Mouse (Mus musculus): ENCODE measurements at regions not wholly inside any gene's neighbourhood (a gene's known extent, or its start where the extent isn't known, plus 50 kb on each side); places are given as distances from the start of the nearest gene placed in this dataset.

DNA sequence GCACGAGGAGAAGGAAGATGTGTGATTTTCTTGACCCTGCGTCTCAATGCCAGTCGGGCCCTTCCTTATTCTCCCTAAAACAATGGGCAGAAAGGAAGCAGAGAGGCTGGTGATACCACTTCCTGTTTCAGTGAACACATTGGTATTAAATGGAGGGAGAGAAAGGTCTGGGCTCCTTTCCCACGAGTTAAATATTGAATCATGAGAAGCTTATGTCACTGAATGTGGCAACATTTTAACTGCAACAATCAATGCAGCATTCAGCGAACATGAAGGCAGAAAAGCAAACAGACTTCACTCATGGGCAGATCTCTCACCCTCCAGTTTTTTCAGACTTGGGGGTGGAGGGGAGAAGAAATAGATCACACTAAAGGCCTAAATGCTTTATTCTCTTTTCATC is 819.8 kb downstream of the Poteg start:
- no peak overlapping the region for H3K4me3 ChIP-seq (replicated peaks in 1 of 3; ENCODE audit: low read depth in 2 of 3, low read length in 2 of 3, poor library complexity in 1 of 3)
- H3K4me1 ChIP-seq (ENCODE audit: control insufficient read depth in 1 of 2, insufficient read depth in 2 of 2), result no peaks in the 10 kb centered on the region
- H3K79me2 ChIP-seq (replicated peaks; ENCODE audit: control insufficient read depth, extremely low read depth, insufficient read depth, poor library complexity, severe bottlenecking), result no peaks in the 10 kb centered on the region
- TF ChIP-seq SIN3A (IDR thresholded peaks at IDR 0.05; ENCODE audit: low read length) (no peak), USF1 (IDR thresholded peaks at IDR 0.05; ENCODE audit: low read depth, low read length) (no peak), POLR2A (IDR thresholded peaks at IDR 0.05; ENCODE audit: low read depth, low read length) (no peak), TCF12 (IDR thresholded peaks at IDR 0.05; ENCODE audit: low read depth, low read length) (no peak), ETS1 (conservative IDR thresholded peaks at IDR 0.05; ENCODE audit: low read depth, low read length) (no peak), CHD1 (IDR thresholded peaks at IDR 0.05; ENCODE audit: low read depth, low read length) (no peak), MYC (IDR thresholded peaks at IDR 0.05; ENCODE audit: low read depth, low read length) (no peak), KAT2A (IDR thresholded peaks at IDR 0.05; ENCODE audit: insufficient replicate concordance, low read length) (no peak), USF2 (conservative IDR thresholded peaks at IDR 0.05; ENCODE audit: low read depth, low read length) (no peak), TBP (conservative IDR thresholded peaks at IDR 0.05; ENCODE audit: low read depth, low read length) (no peak), ZNF384 (IDR thresholded peaks at IDR 0.05; ENCODE audit: low read depth, low read length) (no peak), SMC3 (IDR thresholded peaks at IDR 0.05; ENCODE audit: low read depth, low read length) (no peak), JUN (IDR thresholded peaks at IDR 0.05; ENCODE audit: insufficient read depth, low read depth, low read length) (no peak)
- dilution Hi-C loops (cut with MboI; ENCODE audit: extremely low pct_ligation_motif_present, extremely low pct_unique_long_range_greater_than_20kb, low sequenced_read_pairs), result no loop called here
- H3K9ac ChIP-seq (ENCODE audit: insufficient read depth, low read depth), result no peak overlapping the region
- no peak overlapping the region for H3K27ac ChIP-seq (ENCODE audit: insufficient read depth, low read depth)
- H3K9me3 ChIP-seq (replicated peaks; ENCODE audit: low read length), result peaks cover 38% of the 10 kb centered on the region
- no peak for DNase-seq (ENCODE audit: extremely low read depth)
- no peaks in the 10 kb centered on the region for H3K36me3 ChIP-seq (replicated peaks in 1 of 2; ENCODE audit: control insufficient read depth in 1 of 2, insufficient read depth in 1 of 2, low read length in 1 of 2)
- in situ Hi-C loops (cut with MboI; ENCODE audit: low pct_ligation_motif_present, low pct_unique_long_range_greater_than_20kb, low sequenced_read_pairs), result no loop called here
- H3K27me3 ChIP-seq (replicated peaks), result no peaks in the 10 kb centered on the region
- no peak overlapping the region for H3K4me2 ChIP-seq (ENCODE audit: insufficient read depth, low read depth, poor library complexity, severe bottlenecking)

GRCm38 (mm10) chr8:28284257-28284656 is 836.8 kb downstream of the Poteg start:
- Histone ChIP-seq H3K4me2 (ENCODE audit: insufficient read depth, low read depth, poor library complexity, severe bottlenecking) (no peak overlapping the region), H3K36me3 (replicated peaks in 1 of 2; ENCODE audit: control insufficient read depth in 1 of 2, insufficient read depth in 1 of 2, low read length in 1 of 2) (no peaks in the 10 kb centered on the region), H3K9ac (ENCODE audit: insufficient read depth, low read depth) (no peak overlapping the region), H3K27me3 (replicated peaks) (no peaks in the 10 kb centered on the region), H3K9me3 (replicated peaks; ENCODE audit: low read length) (peaks cover 34% of the 10 kb centered on the region), H3K79me2 (replicated peaks; ENCODE audit: control insufficient read depth, extremely low read depth, insufficient read depth, poor library complexity, severe bottlenecking) (no peaks in the 10 kb centered on the region), H3K4me3 (replicated peaks in 1 of 3; ENCODE audit: low read depth in 2 of 3, low read length in 2 of 3, poor library complexity in 1 of 3) (no peak overlapping the region), H3K27ac (ENCODE audit: insufficient read depth, low read depth) (no peak overlapping the region), H3K4me1 (ENCODE audit: control insufficient read depth in 1 of 2, insufficient read depth in 2 of 2) (no peaks in the 10 kb centered on the region)
- in situ Hi-C loops (cut with MboI; ENCODE audit: low pct_ligation_motif_present, low pct_unique_long_range_greater_than_20kb, low sequenced_read_pairs) (no loop called here), dilution Hi-C loops (cut with MboI; ENCODE audit: extremely low pct_ligation_motif_present, extremely low pct_unique_long_range_greater_than_20kb, low sequenced_read_pairs) (no loop called here)
- TF ChIP-seq E2F4 (IDR thresholded peaks at IDR 0.05; ENCODE audit: insufficient replicate concordance, low read depth, low read length) (no peak), MAFK (IDR thresholded peaks at IDR 0.05; ENCODE audit: insufficient replicate concordance, low read length) (no peak), CHD1 (IDR thresholded peaks at IDR 0.05; ENCODE audit: low read depth, low read length) (no peak), USF1 (IDR thresholded peaks at IDR 0.05; ENCODE audit: low read depth, low read length) (no peak)
- DNase-seq (ENCODE audit: extremely low read depth), result no peak
